Mouse (Mus musculus): ENCODE data around the gene Hsd17b3.

GRCm38 (mm10) chr13:64086036-64086435, 3.0 kb downstream of the Hsd17b3 start:
- TF ChIP-seq POLR2A (IDR thresholded peaks at IDR 0.05; ENCODE audit: borderline replicate concordance, insufficient read depth, low read length) (no peak), CTCF (IDR thresholded peaks at IDR 0.05; ENCODE audit: borderline replicate concordance, insufficient read depth, low read depth, low read length) (no peak)

Data from cerebellum, adult 2 months (tissue).